Mouse (Mus musculus): ENCODE measurements at regions not wholly inside any gene's neighbourhood (a gene's known extent, or its start where the extent isn't known, plus 50 kb on each side); places are given as distances from the start of the nearest gene placed in this dataset.

DNA sequence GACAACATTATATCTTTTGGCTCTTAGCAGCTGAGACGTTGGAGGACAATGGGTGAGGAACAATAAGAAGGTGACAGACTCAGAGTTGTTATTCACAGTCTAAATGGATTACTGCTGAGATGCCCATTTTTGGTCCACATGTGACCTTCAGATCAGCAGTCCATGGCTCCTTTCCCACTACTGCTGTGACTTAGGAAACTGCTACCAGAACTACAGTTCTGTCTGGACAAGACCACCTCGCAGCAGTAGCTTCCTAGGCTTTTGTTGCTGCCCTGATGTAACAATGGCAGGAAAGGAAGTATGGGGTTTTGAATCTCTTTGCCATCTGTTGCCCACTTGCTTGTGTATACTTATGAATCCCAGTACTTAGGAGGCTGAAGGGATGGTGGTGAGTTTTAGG is 135.6 kb upstream of the Pls3 start:
- Histone ChIP-seq H3K27ac (ENCODE audit: insufficient read depth, low read length) (peak overlapping the region; percentile 52; the same call in 1 of the 2 replicates), H3K4me1 (ENCODE audit: control insufficient read depth, insufficient read depth, low read length) (no peaks in the 10 kb centered on the region), H3K4me3 (ENCODE audit: insufficient read depth, low read length) (no peak overlapping the region)
- no peak for TF ChIP-seq CTCF (IDR thresholded peaks at IDR 0.05; ENCODE audit: borderline replicate concordance, insufficient read depth, low read length)
- no peak for TF ChIP-seq POLR2A (IDR thresholded peaks at IDR 0.05; ENCODE audit: low read depth, low read length)

DNA sequence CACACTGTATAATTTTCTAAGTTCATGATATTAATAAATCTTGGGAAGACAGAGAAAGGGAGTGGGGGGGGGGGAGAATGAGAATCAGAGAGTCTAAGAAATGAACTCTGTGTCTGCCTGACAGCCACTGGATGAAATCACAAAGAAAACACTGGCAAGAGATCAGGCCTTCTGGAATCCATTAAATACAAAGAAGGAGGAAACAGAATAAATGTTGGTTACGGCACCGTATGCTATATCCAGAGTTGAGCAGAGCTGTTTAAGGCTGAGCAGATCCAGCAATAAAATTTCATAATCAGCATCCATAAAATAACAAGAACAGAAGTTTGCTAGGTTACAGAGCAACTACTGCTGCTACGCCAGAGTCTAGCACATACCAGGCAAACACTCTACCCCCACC is 103.6 kb upstream of the Pls3 start:
- H3K4me3 ChIP-seq (ENCODE audit: insufficient read depth, low read length): no peak overlapping the region
- TF ChIP-seq POLR2A (IDR thresholded peaks at IDR 0.05; ENCODE audit: low read depth, low read length): no peak
- TF ChIP-seq CTCF (IDR thresholded peaks at IDR 0.05; ENCODE audit: borderline replicate concordance, insufficient read depth, low read length): no peak
- peak overlapping the region; percentile 35 for H3K27ac ChIP-seq (ENCODE audit: insufficient read depth, low read length)
- H3K4me1 ChIP-seq (ENCODE audit: control insufficient read depth, insufficient read depth, low read length): no peaks in the 10 kb centered on the region

DNA sequence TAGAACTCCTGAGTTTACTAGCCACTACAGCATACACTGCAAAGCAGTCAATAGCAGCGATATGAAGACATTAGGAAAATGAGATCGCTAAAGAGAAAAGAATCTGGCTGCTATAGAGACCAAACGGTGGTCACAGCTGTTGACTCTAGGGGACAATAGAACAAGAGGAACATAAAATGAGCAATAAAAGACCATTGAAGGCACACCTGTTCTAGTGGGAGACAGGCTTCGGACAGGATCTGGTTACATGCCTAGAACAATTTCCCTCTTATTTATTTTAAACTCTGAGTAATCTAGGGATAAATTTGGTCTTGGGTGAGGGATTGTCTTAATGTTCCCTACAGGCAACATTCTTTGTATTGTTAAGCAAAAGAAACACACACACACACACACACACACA is 99.7 kb upstream of the Pls3 start:
- H3K4me3 ChIP-seq (ENCODE audit: insufficient read depth, low read length): no peak overlapping the region
- no peaks in the 10 kb centered on the region for H3K4me1 ChIP-seq (ENCODE audit: control insufficient read depth, insufficient read depth, low read length)
- TF ChIP-seq CTCF (IDR thresholded peaks at IDR 0.05; ENCODE audit: borderline replicate concordance, insufficient read depth, low read length) (no peak), POLR2A (IDR thresholded peaks at IDR 0.05; ENCODE audit: low read depth, low read length) (no peak)
- H3K27ac ChIP-seq (ENCODE audit: insufficient read depth, low read length): no peak overlapping the region

DNA sequence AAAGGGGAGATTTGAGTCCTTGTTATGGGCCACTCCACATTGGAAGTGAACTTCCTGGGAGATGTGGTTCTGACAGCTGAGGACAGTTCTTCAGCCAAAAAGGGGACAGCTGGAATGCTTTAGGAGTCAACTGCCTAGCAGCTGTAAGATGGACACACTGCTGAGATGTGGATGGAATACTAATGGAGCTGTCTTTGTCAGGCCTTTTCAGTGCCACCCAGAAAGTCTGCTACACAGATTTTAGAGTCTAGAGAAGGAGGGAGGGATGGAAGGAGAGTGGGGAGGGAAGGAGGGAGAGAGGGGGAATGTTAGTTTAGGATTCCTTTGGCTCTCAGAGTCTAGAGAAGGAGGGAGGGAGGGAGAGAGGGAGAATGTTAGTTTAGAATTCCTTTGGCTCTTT is 74.7 kb upstream of the Pls3 start:
- no peak overlapping the region for H3K4me3 ChIP-seq (ENCODE audit: insufficient read depth, low read length)
- no peak overlapping the region for H3K27ac ChIP-seq (ENCODE audit: insufficient read depth, low read length)
- TF ChIP-seq CTCF (IDR thresholded peaks at IDR 0.05; ENCODE audit: borderline replicate concordance, insufficient read depth, low read length) (no peak), POLR2A (IDR thresholded peaks at IDR 0.05; ENCODE audit: low read depth, low read length) (no peak)
- no peaks in the 10 kb centered on the region for H3K4me1 ChIP-seq (ENCODE audit: control insufficient read depth, insufficient read depth, low read length)

DNA sequence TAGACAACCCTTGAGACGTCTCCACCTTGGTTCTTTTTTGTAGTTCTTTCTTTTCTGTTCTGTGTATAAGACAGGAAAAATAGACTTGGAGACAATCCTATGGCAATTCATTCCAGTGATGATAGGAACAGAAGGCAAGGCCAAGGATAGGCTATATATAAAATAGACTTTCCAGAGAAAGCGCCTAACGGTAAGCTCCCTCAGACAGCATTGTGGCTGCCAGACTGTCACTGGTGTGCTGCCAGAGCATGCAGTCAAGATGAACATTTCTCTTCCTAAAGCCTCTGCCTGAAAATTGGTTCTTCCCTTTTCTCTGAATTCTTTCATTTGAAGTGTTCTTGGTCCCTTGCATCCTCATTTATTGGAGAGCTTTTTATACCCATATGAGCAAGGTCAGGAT is 53.9 kb upstream of the Pls3 start:
- no peaks in the 10 kb centered on the region for H3K4me1 ChIP-seq (ENCODE audit: control insufficient read depth, insufficient read depth, low read length)
- no peak overlapping the region for H3K27ac ChIP-seq (ENCODE audit: insufficient read depth, low read length)
- no peak for TF ChIP-seq CTCF (IDR thresholded peaks at IDR 0.05; ENCODE audit: borderline replicate concordance, insufficient read depth, low read length)
- no peak for TF ChIP-seq POLR2A (IDR thresholded peaks at IDR 0.05; ENCODE audit: low read depth, low read length)
- H3K4me3 ChIP-seq (ENCODE audit: insufficient read depth, low read length): no peak overlapping the region
